Mouse (Mus musculus) thymus, postnatal 36 days (tissue): ENCODE data around the gene Hoxa7.

ENCODE experiments used
- DNase-seq, 2 experiments: peaks; one replicate each; pipeline ENCODE4 v3.0.0; 2022; ENCODE audit warnings: mixed read lengths in 2 of 2

Hoxa7 gene

DNA sequence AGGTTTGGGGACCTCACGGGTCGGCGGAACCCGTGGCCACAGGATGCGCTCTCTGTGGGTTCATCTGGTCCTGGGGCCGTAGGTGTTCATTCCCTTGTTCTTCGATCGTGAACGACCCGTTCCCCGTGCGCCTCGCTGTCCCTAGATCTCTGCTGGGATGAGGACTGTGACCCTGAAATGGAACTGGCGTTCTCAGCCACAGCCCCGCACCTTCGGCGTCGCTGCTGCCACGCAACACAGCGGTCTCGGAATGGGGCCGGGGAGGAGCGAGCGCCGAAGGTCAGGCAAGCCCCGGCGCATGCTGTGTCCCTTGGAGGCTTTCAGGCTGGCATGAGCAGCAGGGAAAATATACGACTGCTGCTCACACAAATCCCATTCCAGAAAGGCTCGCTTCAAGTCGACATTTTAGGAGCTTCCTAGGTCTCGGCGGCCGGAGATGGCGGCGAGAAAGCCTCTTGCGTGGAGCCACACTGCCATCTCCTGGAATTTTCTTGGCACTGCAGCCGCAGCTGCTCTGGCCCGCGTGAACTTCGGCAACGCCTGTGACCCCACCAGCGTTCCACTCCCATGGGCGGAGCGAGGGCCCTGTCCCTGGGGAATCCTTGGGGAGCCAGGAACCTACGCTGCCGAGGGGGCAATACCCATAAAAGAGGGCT lies at the start of gene Hoxa7:
TSS of gene Hoxa7 (minus strand) at position 518 of the 656 bp plus-strand sequence.
- DNase-seq, result peak; percentile 76 to 78

DNA sequence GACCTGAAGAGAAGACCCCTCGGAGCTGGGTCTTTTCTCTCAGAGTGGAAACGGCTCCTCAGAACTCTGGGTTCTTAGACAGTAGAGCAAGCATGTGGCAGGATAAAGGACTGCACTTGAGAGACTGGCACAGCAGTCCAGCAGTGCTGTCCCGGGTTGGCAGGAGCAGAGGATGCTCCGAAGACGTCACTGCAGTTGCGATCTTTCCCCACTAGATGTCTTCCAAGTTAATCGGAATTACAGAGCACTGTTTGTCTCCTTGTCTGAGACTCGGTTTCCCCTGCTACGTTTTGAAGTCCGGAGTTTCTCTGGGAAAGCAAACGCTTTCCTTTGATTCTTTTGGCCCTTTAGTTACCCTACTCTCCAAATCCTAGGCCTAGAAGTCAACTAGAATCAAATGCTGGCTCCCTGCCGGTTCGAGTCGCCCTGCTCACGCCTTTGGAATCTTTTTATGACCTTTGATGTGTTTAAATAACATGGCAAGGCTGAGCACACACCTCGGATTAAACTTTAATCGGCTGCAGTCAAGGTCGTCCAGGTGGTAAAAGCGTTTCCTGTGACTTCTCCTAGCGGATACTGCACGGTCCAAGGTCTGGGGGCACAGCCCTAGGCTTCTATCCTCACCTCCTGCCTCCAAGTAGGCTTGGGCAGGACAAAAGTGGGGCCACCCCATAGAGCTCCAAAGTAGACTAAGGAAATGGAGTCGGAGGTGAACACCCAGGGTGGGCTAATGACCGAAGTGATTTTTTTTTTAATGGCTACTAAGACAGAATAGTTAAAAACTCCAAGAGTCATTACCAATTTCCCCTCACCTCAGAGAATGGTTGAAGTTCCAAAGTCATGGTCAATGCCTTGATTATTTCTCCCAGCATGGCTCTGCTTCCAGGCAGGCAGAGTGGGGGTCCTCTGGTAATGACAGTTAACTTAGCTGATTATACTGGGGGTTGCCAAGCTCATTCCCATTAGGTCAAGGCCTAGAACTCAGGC lies 49.1 kb upstream of the Hoxa7 start:
- peak in 1 of 2 experiments; percentile 53 for DNase-seq

DNA sequence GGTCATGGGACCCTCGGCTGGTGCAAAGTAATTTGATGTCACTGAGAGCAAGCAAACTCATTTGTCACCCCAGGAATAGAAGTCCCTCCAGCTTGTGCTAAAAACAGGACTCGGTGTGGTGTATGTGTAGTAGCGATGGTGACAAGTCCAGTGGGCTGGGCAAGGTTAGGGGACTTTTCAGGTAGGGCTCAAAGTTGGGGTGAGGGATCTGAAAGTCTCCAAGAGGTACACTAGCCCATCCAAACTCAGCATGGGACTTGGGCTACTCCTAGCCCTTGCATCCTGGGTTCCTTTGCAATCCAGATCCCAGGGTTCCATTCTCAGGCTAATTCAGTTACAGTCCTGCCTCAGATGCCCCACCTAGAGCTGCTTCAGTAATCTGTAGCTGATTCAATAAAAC lies 47.1 kb upstream of the Hoxa7 start:
- DNase-seq, result no peak

DNA sequence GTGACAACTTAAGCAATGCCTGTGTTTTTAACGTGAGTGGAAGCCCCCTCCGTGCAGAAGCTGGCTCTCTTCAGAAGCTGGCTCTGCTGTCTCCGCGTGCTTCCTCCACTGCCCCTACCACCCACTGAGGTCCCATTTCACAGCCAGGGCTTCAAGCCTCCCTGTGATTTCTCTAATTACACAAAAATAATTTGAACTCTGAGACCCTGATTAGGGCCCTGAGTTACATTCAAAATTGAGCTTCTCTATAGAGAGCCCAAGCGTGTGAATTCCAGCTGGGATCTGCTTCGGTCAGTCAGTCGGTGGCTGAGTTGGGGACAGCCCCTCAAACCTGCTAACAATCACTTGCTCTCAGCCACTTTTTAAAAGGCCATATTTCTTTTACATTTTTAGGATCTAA lies 46.7 kb upstream of the Hoxa7 start:
- DNase-seq, result no peak

DNA sequence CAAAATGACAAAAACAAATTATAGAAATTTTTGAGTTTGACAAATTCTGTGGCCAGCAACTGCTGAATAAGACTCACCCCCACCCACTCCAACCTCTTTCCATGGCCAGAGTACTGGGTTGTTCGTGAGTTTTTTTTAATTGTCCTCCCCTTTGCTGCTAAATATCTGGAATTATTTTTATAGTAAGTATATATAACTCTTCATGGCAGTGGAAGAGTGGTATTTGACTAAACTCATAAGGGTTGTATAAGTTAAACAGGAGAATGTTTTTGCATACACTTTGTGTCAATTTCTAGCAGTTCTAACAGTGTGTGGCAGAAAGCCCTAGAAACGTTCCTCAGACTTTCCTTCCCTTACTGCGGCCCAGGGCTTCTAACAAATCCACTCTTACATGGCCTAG lies 46.0 kb upstream of the Hoxa7 start:
- DNase-seq, result no peak

DNA sequence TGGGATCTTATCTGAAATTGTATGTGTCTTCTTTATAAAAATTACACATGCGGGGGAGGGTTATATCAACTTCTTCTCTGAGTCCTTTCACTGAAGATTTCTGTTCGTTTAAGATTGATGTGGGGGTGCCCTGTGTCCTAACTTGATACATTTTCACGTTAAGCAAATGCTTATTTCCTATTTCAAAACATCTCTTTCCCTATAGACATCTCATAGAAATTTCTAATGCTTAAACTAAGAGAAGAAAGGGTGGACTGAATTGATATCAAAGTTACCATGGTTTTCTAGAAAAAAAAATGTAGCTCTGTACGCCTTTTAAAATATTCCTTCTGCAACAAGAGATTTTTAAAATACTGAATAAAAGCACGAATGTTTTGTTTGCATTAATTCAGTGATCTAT lies 45.6 kb upstream of the Hoxa7 start:
- DNase-seq, result no peak

DNA sequence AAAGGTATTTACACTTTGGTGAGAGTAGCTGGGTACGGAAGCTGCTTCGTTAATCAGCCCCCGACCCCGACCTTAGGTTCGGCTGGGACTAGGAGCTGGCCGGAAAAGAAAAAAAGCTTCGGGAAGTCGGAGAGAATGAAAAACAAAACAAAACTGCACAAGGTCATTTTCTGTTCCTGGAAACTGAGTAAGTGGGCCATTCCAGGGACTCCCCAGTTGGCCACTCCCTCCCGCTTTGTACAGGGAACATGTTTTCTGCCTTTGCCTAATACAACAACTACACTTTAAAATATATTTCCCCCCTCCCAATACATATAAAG lies 45.0 kb upstream of the Hoxa7 start:
- no peak for DNase-seq

DNA sequence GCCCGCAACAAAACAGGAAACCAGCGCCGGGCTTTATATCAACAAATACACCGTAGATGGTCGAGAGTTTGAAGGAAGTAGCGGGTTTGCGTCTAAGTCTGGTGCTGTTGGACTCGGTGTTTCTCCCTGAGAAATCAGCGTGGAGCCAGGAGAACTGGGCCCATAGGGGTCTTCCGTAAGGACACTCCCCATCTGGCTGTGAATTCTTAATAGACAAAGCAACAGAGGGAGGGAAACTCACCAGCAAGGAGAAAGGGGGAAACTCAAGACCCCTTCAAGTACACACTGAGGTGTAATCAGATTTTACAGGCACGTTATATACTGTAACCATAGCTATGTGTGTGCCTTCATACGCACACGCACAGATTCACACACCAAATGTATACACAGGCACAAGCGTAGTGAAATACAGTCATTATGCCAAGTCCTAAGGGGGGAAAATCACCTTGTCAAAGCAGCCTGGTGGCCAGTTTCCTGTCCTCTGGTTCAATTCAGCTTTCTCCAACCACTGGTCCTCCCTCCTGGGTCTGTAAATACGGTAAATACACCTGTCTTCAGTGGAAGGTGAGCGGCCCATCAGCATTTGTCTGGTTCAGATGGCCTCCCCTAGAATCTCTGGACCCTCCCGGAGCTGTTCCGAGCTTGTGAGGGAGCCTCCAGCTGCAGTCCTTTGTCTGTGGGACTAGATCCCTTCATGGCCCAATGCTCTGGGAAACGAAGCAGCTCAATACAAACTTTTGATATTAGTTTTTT lies 44.4 kb upstream of the Hoxa7 start:
- DNase-seq, result no peak

DNA sequence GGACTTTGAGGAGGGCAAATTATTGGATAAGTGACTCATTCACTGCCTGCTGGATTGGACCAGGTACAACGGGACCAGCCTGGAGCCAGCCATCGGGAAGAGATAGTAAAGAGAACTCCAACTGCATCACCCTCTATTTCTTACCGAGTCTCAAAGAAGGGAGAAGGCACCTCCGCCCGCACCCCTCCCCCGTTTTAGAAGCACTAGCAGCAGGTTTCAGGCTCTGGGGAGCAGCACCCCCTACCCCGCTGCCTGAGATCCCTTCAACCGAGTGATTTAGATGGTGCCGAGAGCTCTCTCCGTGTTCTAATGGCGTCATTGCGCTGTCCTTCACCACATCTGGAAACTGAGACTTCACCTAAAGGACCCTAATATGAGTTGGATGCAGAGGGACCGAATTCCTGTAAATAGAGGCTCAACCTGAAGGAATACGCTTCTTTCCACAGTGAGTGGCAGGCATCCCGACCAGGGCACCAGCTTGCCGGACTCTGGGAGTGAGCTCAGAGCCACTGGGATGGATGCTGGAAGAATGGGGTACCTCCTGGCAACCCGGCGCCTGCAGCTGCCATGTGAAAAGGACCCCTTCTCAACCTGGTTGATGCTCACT lies 43.8 kb upstream of the Hoxa7 start:
- DNase-seq, result no peak

DNA sequence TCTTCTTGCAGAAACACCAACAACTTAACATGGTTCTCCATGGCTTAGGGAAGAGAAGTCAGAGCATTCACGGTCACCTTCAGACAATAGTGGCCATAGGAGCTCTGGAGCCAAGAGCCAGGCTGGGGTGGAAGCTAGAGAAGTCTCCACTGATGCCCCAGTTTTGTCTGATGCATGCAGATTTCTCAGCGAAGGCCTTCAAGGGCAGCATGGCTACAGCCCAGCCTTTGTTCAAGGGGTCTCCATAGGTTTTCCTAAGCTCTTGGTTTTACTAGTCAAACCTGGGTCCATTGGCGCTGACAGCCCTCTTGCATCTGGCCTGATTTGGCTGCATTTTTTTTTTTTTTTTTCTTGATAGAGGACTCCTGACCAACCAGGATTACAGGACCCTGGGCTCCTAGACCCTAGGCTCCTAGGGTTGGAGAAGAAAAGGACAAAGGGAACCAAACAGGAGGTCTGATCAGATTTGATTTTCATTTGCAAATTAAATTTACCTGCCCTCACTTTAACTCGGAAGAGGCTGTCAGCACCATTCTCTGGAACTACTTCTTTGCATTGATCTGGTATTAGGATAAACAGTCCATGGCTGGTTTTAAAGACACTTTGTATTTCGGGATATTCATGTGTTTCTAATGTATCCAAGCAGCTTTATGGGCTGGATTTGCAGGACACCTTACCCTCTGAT lies 42.6 kb upstream of the Hoxa7 start:
- no peak for DNase-seq

DNA sequence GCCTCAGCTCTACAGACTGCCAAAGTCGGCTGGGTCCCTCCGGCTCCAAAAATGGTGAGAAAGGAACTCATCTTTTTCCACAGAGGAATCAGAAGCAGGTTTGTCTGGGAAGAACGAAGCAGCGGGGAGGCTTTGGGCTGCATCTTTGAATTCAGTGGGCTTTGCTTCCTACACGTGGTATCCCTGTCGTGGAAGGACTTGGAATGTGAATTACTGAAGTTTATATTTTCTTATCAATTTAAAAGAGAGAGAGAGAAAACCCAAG lies 41.6 kb upstream of the Hoxa7 start:
- DNase-seq, result no peak

DNA sequence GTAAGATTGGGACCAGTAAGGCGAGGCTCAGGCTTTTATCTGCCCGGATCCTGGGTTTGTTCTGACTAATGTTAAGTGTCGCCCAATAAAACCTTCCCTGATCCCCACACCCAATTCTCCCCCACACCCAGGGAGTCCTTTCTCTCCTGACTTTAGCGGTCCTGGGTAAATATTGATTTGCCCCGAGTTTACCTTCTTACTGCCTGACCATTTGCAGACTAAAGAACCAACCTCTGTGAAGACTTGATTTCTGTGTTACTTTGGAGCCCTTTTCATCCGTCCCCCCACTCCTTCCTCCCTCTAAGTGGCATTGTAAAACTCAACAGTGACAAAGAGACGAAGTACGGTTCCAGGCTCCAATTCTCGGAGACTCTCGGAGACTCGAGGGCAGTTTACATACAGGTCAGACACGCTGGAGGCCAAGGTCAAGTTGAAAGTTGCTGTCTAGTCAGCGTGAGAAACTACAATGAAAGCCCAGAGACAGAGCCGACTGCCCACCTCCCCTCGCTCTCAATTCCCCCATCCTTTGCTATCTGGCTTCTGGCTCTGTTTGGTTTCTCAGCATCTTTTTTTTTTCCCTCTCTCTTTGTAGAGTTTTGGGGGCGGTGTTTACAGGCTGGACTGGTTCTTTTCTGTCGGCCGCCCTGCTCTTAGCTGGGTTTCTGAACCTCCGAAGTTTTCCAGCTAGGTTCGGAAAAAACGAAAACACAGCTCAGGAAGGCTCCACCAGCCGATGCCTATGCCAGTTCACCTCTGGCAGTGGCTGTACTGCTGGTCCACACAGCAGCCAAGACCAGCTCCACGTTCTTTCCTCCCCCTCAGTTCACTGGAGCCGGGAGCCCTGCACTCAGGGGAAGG lies 41.0 kb upstream of the Hoxa7 start:
- DNase-seq, result no peak

DNA sequence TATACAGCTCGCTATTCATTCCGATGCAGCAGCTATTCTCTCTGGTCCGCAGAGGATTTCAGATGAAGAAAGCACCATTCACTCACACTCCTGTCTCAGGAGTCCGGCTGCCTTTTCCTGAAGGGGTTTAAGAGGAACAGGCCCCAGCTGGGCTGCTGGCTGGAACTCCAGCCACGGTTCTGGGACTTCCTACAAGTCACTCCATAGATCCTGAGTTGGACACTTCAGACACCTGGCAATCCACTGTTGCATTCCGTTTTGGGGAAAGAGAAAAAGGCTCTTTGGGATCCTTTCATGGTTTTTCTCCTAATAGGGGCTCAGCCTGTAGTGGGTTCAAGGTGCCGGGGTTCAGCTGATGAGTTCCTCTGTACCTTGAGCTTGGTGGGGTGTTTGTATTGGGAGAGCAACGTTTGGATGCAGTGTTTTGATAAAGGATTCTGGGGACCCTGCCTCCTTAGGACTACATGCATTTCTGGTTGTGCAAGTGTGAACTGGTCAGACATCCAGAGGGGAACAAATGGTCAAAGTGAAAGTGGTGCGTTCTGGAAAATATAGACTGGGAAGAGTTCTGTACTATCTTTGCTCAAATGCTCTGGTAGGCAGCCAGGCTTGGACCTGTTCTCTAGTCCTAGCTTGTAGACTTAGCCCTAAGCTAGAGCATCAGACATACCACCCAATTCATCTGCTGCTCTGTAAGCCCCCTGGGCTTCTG lies 40.3 kb upstream of the Hoxa7 start:
- DNase-seq, result no peak

DNA sequence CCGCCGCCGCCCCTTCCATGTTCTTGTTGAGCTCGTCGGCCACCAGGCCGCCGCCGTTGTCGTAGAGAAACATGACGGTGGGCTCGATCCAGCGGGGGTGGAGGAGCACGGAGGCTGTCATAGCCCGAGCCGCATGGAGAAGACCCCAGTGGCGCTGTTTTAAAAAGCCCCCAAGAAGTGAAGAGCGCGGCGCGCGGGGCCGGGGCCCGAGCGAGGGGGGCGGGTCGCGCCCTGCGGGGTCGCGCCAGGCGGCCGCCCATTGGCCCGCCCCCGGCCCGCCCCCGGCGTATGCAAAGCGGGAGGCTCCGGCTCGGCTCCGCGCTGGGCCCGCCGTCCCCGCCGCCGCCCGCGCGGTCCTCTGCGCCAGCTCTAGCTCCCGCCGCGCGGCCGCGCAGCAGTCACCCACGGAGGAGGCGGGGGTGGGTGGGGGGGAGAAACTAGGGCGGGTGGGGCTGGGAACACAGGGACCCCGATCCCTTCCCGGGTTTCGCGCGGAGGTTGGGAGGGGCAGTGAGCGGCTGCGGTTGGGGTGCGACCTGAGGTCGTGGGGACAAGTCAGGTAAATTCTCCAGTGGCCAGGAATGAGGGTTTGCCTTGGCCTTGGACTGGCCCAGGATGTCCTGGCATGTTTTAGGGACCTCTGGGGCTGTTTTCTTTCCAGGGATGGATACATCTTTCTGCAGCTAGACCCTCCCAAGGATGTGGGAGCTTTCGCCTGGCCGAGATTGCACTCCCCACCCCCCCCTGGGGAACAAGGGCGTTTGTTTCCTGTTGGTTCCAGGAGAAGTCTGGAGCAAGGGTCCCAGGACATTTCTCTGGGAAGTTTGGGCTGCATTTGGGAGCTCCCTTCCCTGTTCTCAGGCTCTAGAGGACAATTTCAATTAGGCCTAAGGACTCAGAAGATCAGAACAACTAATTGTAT lies 39.3 kb upstream of the Hoxa7 start, which contains the start of gene Hoxa13:
TSS of gene Hoxa13 (minus strand) at position 227 of the 922 bp plus-strand sequence.
- DNase-seq, result peak; percentile 66 to 69

DNA sequence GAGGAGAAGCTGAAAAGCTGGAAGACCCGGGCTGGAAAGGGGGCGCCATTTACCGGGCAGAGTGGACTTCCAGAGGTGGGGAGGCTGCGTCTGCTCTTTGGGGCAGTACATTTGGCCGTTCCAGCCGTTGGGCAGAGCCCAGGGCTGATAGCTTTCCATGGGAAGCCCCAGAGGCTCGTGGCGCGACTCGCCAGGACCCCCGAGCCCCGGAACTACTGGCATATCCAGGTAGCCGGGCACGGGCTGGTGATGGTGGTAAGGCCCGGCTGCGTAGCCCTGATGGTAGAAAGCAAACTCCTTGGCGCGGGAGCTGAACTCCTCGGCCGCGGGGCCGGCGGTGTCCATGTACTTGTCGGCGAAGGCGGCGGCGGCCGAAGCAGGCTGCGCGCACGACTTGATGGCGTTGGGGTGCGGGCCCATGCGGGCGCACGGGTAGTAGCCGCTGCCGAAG lies 38.2 kb upstream of the Hoxa7 start:
- peak in 1 of 2 experiments; percentile 26 for DNase-seq

DNA sequence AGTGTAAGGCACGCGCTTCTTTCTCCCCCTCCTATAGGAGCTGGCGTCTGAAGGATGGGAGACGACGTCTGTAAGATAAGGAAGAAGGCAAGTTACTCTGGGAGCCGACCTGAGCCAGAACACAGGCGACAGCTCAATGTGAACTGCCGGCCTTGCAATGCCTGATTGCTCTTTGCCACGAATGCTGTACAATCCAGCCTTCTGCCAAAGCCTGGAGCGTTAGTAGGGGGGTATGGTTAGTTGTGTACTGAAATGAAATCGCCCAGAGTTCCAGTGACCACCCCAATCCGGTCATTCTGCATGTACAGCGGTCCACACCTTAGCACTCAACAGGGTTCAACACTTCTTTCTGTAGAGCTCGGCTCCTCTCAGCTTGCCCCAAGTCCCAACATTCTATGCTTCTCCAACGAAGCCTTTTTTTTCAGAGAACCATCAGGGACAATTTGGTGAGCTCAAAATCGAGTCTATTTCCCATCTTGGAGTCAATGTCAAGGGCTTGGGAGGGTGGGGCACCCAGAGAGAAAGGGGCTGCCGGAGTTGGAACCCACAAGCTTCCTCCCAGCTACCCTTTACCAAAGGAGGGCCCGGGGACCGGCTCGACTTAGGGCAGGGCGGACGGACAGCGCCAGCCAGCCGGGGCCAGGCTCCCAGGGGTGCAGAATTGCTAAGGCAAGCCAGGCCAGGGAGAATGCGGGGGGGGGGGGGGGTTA lies 37.6 kb upstream of the Hoxa7 start:
- DNase-seq, result no peak

DNA sequence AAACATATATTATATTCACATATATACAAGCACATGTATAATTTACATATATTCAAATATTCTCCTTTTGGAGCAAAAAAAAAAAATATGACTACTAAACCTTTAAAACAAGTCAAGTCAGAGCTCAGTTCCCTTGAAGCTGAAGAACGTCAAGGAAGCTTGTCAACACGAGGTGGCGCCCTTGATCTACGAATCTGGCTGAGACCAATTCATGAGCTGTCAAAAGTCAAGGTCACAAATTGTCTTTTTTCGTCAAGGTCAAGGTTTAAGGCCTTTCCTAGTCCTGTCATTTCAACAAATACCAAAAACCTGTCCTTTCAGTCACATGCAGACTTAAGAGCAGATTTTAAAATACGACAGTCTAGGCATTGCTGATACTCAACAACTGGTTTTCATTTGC lies 35.3 kb upstream of the Hoxa7 start:
- peak; percentile 77 to 83 for DNase-seq

DNA sequence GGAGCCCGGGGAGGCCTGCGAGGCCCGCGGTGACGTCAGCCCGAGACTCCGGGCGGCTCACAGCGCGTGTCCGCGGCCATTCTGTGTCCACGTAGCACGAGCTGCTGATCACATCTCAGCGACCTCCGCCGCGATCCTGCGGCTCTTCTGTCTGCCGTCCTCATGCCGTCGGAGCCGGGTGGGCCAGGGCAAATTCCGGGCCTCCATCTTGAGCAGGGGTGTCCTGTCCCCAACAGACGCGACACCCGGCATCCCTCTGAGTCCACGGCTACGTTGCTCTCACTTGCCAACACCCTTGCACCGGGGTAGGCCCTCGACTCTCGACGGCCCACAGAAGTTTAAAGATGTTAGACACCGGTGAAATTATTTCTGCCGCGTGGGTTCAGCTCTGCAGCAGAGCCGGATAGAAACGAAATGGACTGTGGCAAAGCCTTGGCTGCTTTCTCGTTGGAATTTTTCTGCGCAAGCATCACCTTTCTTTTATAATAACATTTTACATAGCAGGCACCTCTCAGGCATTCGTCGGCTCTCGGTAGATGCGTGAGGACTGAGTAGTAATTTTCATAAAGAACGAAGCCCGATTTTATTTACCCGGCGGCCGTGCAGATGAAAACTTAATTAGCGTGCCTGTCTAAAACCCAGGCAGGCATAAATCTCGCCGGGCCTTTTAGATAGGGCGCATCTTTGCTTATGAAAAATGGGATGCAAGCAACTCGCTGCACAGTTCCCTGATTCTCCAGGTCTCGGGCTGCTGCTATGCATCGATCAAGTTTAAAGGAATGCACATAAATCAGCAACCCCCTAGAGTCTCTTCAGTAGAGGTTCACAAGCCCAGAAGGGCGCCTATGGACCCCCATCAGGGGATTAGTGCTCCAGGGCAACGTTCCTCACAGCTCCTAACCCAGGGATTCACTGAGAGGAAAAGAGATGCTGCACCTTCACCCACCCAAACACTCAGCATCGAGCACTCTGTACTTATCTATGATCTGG lies 32.2 kb upstream of the Hoxa7 start:
- DNase-seq, result no peak
